In genomic region chr2:93447500-93448249, GRCm38 (mm10) we compare ENCODE assay signal across 8 mouse cellular contexts. TPM values are rescaled to one million over a fixed set of nuclear protein-coding genes. Genes with fewer than 3 reads are reported as not detected.
DNase-seq lines count a peak whose midpoint lies in the region; ATAC-seq and TF ChIP-seq lines count a peak whose summit lies in the region.
"Had no signal": no experiment of that assay in that cellular context is flagged by ENCODE, and none has a peak within 500 bp of the region (broad histone marks: within the 10 kb centered on the region; RNA-seq: fewer than 3 reads in every experiment).

No protein-coding gene starts in this region.

- 73% methylated on average over 6 of the region's 6 CpGs for WGBS in lung, embryonic 14.5 days
- WGBS in embryonic facial prominence, embryonic 13.5 days = 62% methylated on average over 6 of the region's 6 CpGs
- WGBS in limb, embryonic 10.5 days = 84% methylated on average over 6 of the region's 6 CpGs

- peak; percentile 15; the same call in 1 of the 2 replicates for ATAC-seq in lung, embryonic 14.5 days (ENCODE audit: insufficient read depth)
- ATAC-seq in embryonic facial prominence, embryonic 13.5 days (ENCODE audit: insufficient number of reproducible peaks, insufficient read depth, low FRiP score, low TSS enrichment, low read depth) = no peak

- no peak for DNase-seq in lung, embryonic 14.5 days
- no peak for DNase-seq in lung, postnatal 25 days (ENCODE audit: low spot score)
- DNase-seq in limb, embryonic 10.5 days (ENCODE audit: low spot score) = no peak
- peak; percentile 62 to 75 for DNase-seq in spleen, postnatal 10 days (ENCODE audit: low spot score in 2 of 2)
- no peak for DNase-seq in cerebellum, adult 9-11 months
- no peak for DNase-seq in cerebellum, adult 11 months
- DNase-seq: thymus, postnatal 4 days had no signal

- H3K27ac ChIP-seq in lung, embryonic 14.5 days (ENCODE audit: low read depth) = no peak overlapping the region
- H3K27ac ChIP-seq in embryonic facial prominence, embryonic 13.5 days = peak overlapping the region; percentile 16; the same call in 1 of the 2 replicates
- H3K27ac ChIP-seq in limb, embryonic 10.5 days = peak overlapping the region; percentile 66

- no peak overlapping the region for H3K9ac ChIP-seq in lung, embryonic 14.5 days
- peak overlapping the region; percentile 2; the same call in 1 of the 2 replicates for H3K9ac ChIP-seq in embryonic facial prominence, embryonic 13.5 days

- H3K36me3 ChIP-seq in lung, embryonic 14.5 days (ENCODE audit: insufficient read depth) = no peaks in the 10 kb centered on the region
- H3K36me3 ChIP-seq in embryonic facial prominence, embryonic 13.5 days = no peaks in the 10 kb centered on the region
- H3K36me3 ChIP-seq in limb, embryonic 10.5 days = no peaks in the 10 kb centered on the region

- H3K4me3 ChIP-seq in lung, embryonic 14.5 days (ENCODE audit: low read depth, low read length) = no peak overlapping the region
- no peak overlapping the region for H3K4me3 ChIP-seq in embryonic facial prominence, embryonic 13.5 days
- H3K4me3 ChIP-seq in limb, embryonic 10.5 days = no peak overlapping the region

- H3K9me3 ChIP-seq in lung, embryonic 14.5 days (ENCODE audit: low read depth, low read length) = no peaks in the 10 kb centered on the region
- no peaks in the 10 kb centered on the region for H3K9me3 ChIP-seq in embryonic facial prominence, embryonic 13.5 days
- no peaks in the 10 kb centered on the region for H3K9me3 ChIP-seq in limb, embryonic 10.5 days (replicated peaks)

- H3K4me2 ChIP-seq in lung, embryonic 14.5 days = no peak overlapping the region
- no peak overlapping the region for H3K4me2 ChIP-seq in embryonic facial prominence, embryonic 13.5 days

- H3K27me3 ChIP-seq in lung, embryonic 14.5 days (ENCODE audit: insufficient read depth, low read length) = no peaks in the 10 kb centered on the region
- no peaks in the 10 kb centered on the region for H3K27me3 ChIP-seq in embryonic facial prominence, embryonic 13.5 days
- peaks cover 7% of the 10 kb centered on the region for H3K27me3 ChIP-seq in limb, embryonic 10.5 days (ENCODE audit: low read depth, poor library complexity, severe bottlenecking)

- H3K4me1 ChIP-seq in lung, embryonic 14.5 days (ENCODE audit: insufficient read depth) = 0 out of 2 replicates have a peak, but pooled peaks cover 4% of the 10 kb centered on the region
- H3K4me1 ChIP-seq in embryonic facial prominence, embryonic 13.5 days = peaks cover 52% of the 10 kb centered on the region
- peaks cover 75% of the 10 kb centered on the region for H3K4me1 ChIP-seq in limb, embryonic 10.5 days

- no peak for TF ChIP-seq CTCF in lung, embryonic 14.5 days (IDR thresholded peaks at IDR 0.05; ENCODE audit: low read depth)

RNA-seq across cellular contexts. Expression of gene Cd82, which starts 15.3 kb away (rescaled TPM):
- polyA plus RNA-seq in lung, embryonic 14.5 days (2014; fragmentation: Nextera tagmentation; extraction: Ambion mirVana) = 21.7 and 22.2 TPM in 2 replicates
- 34.8 and 40.4 TPM in 2 replicates for polyA plus RNA-seq in embryonic facial prominence, embryonic 13.5 days (2015; fragmentation: Nextera tagmentation; extraction: Ambion mirVana)
- 4.1 and 7.2 TPM in 2 replicates for polyA plus RNA-seq in limb, embryonic 10.5 days (2016; fragmentation: Nextera tagmentation; extraction: Ambion mirVana)

Comparison
In these comparisons a context has a peak if more than half of its experiments do, and no peak if none do; other contexts are left out.
1. DNase-seq: peak in spleen, postnatal 10 days (2 of 2); none in lung, embryonic 14.5 days (single experiment), lung, postnatal 25 days (single experiment), limb, embryonic 10.5 days (single experiment), cerebellum, adult 9-11 months (single experiment) and cerebellum, adult 11 months (single experiment).